Comparison of ENCODE assay signal across 24 mouse cellular contexts in the genomic region with DNA sequence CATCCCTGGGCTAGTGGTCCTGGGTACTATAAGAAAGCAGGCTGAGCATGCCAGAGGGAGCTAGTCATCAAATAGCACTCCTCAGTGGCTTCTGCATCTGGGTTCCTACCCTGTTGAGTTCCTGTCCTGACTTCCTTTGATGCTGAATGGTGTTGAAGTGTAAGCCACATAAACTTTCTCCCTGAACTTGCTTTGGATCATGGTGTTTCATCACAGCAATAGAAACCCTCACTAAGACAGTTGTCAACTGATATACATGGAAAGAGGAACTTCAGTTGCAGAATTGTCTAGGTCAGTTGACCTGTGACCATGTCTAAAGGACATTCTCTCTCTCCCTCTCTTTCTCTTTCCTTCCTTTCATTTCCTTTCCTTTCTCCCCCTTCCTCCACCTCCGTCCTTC. TPM values are rescaled to one million over a fixed set of nuclear protein-coding genes. Genes with fewer than 3 reads are reported as not detected.
DNase-seq lines count a peak whose midpoint lies in the region; ATAC-seq lines count a peak whose summit lies in the region.
"Had no signal": no experiment of that assay in that cellular context is flagged by ENCODE, and none has a peak within 500 bp of the region (broad histone marks: within the 10 kb centered on the region; RNA-seq: fewer than 3 reads in every experiment).

No protein-coding gene starts in this region.

- no peak for DNase-seq in adipocyte (ENCODE audit: low spot score)
- DNase-seq in adrenal gland, adult (ENCODE audit: inconsistent age in 2 of 2, low spot score in 1 of 2): no peak
- no peak for DNase-seq in embryo, embryonic 11 days
- DNase-seq: adrenal gland, adult 2 months; adrenal gland, adult 8-10 months; adrenal gland, postnatal 10 days; adrenal gland, postnatal 14 days; adrenal gland, postnatal 25 days; adrenal gland, postnatal 36 days; B cell, adult 2 months; cerebellum, adult 11 months; cerebellum, adult 11-12 months; cerebellum, adult 18-20 months; cerebellum, adult 2 months; cerebellum, adult 8-10 months had no signal

- ATAC-seq in common myeloid progenitor, adult 5-6 weeks (replicated peaks; ENCODE audit: low read depth, poor library complexity, severe bottlenecking): peak; percentile 49; the same call in 1 of the 2 replicates
- ATAC-seq in granulocyte monocyte progenitor cell, adult 5-6 weeks (replicated peaks; ENCODE audit: poor library complexity, severe bottlenecking): peak; percentile 53
- peak; percentile 67 for ATAC-seq in megakaryocyte progenitor cell, adult 5-6 weeks (replicated peaks; ENCODE audit: poor library complexity)
- ATAC-seq: activated CD4-positive, CD25-positive, alpha-beta regulatory T cell, adult 4 months; Patski had no signal

RNA-seq across cellular contexts. Expression of a gene that starts 3.8 kb away (rescaled TPM):
- total RNA-seq in common myeloid progenitor, adult 5-6 weeks (2017): 0.05 TPM in 1 of 2 replicates, not detected in the other
- total RNA-seq in granulocyte monocyte progenitor cell, adult 5-6 weeks (2014; fragmentation: Nextera tagmentation): not detected in 2 replicates
- not detected in 2 replicates for total RNA-seq in granulocyte monocyte progenitor cell, adult 5-6 weeks (2017)
- not detected in 2 replicates for total RNA-seq in megakaryocyte progenitor cell, adult 5-6 weeks (2015)
- total RNA-seq in megakaryocyte progenitor cell, adult 5-6 weeks (2017): not detected in 2 replicates
- total RNA-seq: adrenal gland, adult 18-20 months; adrenal gland, adult 2 months; adrenal gland, adult 8-10 months; adrenal gland, postnatal 10 days; adrenal gland, postnatal 14 days; adrenal gland, postnatal 25 days; adrenal gland, postnatal 36 days; CH12.LX; G1E; MEL had no signal
